Mouse (Mus musculus): ENCODE data around the gene Pxn.

DNA sequence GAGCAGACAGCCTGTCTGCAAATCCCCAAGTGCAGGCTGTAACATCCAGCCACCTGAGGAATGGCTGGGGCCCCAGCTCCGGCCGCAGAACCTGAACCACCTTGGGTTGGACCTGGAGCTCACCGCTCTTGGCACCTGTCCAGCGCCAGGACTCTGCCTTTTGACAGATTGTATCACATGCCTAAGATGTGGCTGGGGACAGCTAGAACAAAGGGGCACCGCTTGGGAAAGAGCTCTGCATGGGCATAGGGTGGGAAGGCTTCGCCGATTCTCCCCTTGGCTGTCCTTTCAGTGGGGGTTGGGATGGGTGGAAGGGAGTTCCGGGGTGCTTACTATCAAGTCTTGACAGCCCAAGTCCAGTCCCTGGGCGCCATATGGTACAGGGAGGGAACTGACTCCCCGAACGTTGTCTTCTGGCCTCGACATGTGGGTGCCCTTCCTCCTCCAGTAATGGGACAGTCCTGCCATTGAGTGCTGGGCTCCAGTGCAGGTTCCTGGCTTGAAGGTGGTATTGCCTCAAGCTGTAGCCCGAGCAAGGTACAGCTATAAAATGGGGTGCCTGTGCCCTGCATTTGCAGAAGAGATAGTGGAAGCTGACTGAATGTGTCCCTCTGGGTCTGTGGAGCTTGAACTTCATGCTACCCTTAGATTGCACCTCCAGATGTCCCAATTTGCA is 31.7 kb downstream of the Pxn start:
- TF ChIP-seq CTCF (IDR thresholded peaks at IDR 0.05; ENCODE audit: control insufficient read depth, insufficient read depth, insufficient replicate concordance, low read depth, low read length) (no peak), POLR2A (IDR thresholded peaks at IDR 0.05; ENCODE audit: control insufficient read depth, low read depth, low read length) (no peak)
